Mouse (Mus musculus) brain, embryonic 14.5 days (tissue): ENCODE measurements around the gene Knstrn.
A peak's percentile ranks its signal among the peaks of the same experiment; 100 is the strongest.

Experiments used
- CTCF ChIP-seq: fragments of 200-500 bp; IDR thresholded peaks from 2 replicates; pipeline ENCODE4 v1.5.1; 2012; ENCODE audit warnings: inconsistent platforms, mild to moderate bottlenecking, moderate library complexity, borderline replicate concordance; ENCODE audit not compliant: insufficient read depth, insufficient read length; ENCODE audit errors: extremely low read depth
- POLR2A ChIP-seq: fragments of 200-500 bp; IDR thresholded peaks from 2 replicates; pipeline ENCODE4 v1.6.1; 2012; ENCODE audit warnings: mild to moderate bottlenecking, inconsistent platforms, borderline replicate concordance; ENCODE audit not compliant: poor library complexity, insufficient read depth, insufficient read length, severe bottlenecking; ENCODE audit errors: extremely low read depth

- TF ChIP-seq CTCF (no peak), POLR2A (peak; percentile 77; the same call in 1 of the 2 replicates)
These were observed 87.6 kb downstream of the Knstrn start for GRCm38 (mm10) chr2:118901175-118902031.
